Mouse (Mus musculus) gastrocnemius, postnatal 25 days (tissue): ENCODE data around the gene Ldlrap1. TPM values are rescaled to one million over a fixed set of nuclear protein-coding genes. Genes with fewer than 3 reads are reported as not detected.
"Not testable (repeated sequence)": the region's sequence is repeated elsewhere in the genome, so short reads cannot be mapped to it uniquely, and the experiment has no call there.

Experiments used
- DNase-seq: peaks from one replicate; pipeline ENCODE4 v3.0.0; 2022
- long read RNA-seq, 2 experiments: library from polyadenylated mRNA; stranded (forward); transcript quantifications; one replicate each; pipeline ENCODE4 v2.0.0; 2021
- total RNA-seq, 2 experiments: library from RNA; stranded (reverse); gene quantifications; 1 replicate in 1 of 2; 2 replicates in 1 of 2; pipeline ENCODE4 v1.2.3; 2021

Gene Ldlrap1
- total RNA-seq, result 1 to 10 TPM; 3.2 to 5.0 TPM
- long read RNA-seq, experiment 1, full-length matches to known transcripts, result 2 of 2 reads
- long read RNA-seq, experiment 1, partial matches to known transcripts, result 0 of 2 reads
- long read RNA-seq, experiment 1, other reads (novel, unspliced or antisense), result 0 of 2 reads
- long read RNA-seq, experiment 2, full-length matches to known transcripts, result 9 of 10 reads
- long read RNA-seq, experiment 2, partial matches to known transcripts, result 0 of 10 reads
- long read RNA-seq, experiment 2, other reads (novel, unspliced or antisense), result 1 of 10 reads

- DNase-seq, result peak; percentile 84
Measured at GRCm38 (mm10) chr4:134767426-134768225, at the start of gene Ldlrap1. Gene Ldlrap1, minus strand, starts transcription at chr4:134768024.

DNA sequence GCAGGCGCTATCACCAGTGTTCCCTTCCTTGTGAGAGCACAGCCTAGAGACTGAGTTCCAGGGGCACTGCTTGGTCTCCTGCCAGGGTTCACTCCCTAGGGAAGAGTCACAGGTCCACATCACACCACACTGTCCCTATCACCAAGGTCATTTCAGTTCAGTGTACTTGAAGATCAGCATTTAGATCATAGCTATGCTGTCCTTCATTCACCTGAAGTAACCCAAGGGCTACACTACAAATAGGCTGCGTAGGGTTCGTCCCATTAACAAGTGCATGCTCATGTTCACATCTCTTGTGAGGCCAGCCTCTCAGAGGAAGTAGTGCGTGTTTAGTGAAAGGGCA lies 46.4 kb upstream of the Ldlrap1 start:
- peak; percentile 24 for DNase-seq

DNA sequence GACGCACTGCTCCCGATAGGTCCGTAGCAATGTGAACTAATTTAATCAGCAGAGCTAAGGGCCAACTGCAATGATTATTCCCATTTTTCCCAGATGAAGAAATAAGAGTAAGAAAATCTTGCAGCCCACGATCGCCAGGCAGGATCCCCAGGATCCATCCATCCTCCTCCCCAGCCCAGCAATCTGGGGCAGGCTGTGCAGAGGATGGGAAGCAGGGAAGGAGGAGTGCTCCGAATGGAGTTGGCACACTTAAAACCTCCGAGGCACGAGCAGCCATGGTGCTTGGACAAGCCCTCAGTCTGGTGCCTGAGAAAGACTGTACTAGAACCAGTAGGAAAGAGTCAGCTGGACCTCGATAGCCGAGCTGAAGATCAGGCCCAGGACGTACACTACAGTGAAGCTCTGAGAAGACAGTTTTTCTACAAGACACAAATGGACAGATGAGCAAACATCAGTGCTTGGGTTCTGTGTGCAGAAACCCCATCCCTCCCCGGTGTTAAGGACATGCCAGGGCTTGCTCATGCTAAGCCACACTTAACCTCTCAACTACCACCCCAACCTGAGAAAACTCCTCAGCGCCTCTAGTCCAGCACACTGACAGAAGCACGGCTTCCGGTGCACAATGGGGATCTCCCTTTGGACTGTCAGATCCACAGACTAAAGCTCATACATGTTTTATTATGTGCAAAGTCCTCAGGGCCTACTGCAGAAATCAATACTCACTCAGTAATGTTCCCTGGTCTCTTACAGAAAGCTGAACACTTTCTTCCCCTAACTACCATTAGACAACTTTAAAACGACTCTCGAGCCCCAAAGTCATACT lies 45.8 kb upstream of the Ldlrap1 start:
- no peak for DNase-seq

DNA sequence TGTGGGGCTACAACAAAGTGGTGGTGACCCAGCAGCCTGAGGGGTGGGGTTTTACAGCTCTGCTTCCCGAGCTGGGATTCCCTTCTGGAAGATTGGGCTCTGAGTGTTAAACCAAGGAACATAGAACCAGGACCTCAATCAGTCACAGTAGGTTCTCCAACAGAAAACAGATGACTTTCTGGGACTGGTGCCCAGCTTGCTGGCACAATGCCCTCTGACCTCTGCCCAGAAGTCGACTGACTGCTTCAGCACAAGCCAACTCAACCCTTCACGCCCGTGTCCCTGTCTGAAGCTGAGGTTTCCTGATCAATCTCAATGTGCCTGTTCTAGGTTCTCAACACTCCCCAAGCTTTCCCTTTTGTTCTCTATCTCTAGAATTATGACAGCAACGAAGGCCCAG lies 36.9 kb upstream of the Ldlrap1 start:
- peak; percentile 81 for DNase-seq

DNA sequence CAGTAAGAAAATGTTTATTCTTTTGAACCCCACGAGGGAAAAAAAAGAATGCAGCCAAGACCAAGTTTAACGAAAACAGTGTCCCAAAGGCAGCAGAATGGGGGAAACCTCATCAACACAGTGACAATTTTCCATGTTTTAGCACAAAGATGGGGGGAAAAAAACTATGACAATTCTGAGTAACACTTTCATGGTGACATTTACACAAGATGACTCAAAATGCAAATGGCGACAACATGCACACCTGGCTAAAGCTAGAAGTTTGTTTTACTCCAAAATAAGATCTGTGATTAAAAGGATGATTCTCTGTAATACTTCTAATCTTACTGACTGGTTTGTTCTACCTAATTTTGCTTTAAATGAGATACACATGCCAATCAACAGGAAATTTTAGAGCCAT lies 34.9 kb upstream of the Ldlrap1 start:
- no peak for DNase-seq

DNA sequence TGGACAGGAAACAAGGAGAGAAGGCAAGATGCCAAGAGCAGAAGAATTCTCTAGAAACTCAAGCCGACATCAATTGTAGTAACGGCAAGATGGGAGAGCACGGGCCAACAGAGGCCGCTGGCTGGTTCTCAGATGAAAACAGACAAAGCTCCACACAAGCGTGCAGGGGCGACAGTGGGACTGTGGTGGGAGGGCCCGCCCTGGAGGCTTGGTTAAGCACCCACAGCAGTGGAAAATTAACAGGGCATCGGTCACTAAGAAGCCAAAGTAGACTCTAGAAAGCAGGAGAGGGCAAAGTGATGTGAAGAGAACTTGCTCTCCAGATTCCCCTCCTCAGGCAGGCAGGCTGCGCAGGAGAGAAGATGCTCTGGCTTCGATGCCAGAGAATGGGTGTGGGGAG lies 34.3 kb upstream of the Ldlrap1 start:
- DNase-seq, result no peak

DNA sequence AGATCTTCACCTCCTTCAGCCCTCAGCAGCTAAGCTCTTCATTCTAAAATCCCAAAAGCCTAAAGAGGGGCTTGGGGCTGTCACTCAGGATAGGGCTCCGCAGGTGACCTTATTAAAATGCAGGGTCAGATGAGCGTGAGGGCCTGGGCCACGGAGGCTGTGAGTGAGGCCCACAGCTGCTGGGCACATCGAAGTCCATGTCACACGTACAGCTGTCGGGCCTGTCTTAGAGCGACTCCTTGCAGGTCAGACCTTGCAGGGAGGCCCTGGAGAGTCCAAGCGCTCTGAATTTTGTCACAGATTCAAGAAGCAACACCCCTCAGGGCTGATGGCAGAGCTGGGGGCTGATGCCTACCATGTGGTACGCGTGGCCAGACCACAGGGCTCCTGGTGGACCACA lies 32.9 kb upstream of the Ldlrap1 start:
- no peak for DNase-seq

DNA sequence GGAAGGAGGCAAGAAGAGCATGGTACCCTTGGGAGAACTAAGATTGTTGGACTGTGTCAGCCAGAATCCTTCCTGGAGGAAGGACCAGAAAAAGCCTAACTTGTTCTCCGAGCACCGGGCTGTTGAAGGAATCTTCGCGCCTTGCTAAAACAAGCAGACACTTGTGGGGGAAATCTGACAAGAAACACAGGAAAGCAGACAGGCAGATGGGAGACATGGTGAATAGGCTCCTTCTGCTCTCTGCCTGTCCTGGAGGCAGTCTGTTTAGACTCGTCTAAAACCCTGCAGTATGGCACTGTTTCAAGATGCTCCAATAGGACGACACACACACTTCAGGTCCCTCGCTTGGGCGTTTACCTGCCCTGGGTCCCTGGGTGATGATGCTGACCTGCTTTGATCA lies 32.3 kb upstream of the Ldlrap1 start:
- no peak for DNase-seq

GRCm38 (mm10) chr4:134799272-134799671 lies 31.4 kb upstream of the Ldlrap1 start:
- DNase-seq, result peak; percentile 52

DNA sequence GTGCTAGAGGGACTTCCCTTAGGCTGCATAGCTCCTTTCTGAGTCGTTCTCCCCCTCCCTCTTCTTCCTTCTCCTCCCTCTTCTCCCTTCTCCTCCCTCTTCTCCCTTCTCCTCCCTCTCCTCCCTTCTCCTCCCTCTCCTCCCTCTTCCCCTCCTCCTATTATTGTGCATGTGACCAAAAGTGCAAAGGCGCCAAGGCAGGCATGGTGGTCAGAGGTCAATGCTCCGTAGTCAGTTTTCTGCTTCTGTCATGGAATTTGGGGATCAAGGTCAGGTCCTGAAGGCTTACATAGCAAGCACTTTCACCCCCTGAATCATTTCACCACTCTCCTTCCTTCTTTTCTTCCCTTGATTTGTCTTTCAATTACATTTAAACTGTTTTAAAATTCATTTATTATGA lies 31.0 kb upstream of the Ldlrap1 start:
- no peak for DNase-seq

GRCm38 (mm10) chr4:134797621-134798020 lies 29.8 kb upstream of the Ldlrap1 start:
- DNase-seq, result no peak

DNA sequence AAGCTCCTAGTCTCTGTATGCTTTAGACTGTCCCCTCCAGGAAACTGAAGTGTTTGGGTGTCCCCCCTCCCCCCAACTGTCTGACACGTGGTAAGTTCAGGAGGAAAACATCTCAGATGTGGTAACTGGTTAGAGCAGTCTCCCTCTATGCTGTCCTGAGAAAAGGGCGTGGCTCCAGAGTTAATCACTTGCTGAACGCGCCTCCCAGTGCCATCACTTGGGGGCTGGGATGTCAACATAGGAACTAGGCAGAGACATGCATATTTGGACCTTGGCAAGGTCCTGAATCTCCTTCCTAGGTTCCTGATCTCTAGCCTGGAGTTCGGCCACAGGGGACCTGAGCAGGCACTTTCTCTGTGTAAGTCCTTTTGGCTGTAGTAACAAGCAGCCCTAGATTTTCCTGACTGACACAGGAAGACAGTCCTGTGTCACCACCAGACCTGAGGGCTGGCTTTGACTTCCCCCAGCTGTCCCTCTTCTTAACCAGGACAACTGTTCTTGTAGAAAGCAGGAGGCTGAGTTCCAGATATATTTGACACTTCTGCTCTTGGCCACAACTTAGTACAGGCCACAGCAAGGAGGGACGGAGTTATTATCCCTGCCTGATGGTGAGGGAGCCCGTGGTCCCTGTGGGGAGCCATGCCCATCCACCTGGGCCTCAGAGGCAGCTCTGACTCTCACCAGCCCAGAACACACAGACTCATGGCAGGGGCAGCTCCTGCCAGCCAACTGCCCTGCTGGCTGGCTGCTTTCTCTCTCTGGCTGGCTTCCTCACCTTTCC lies 28.9 kb upstream of the Ldlrap1 start:
- peak; percentile 43 for DNase-seq

DNA sequence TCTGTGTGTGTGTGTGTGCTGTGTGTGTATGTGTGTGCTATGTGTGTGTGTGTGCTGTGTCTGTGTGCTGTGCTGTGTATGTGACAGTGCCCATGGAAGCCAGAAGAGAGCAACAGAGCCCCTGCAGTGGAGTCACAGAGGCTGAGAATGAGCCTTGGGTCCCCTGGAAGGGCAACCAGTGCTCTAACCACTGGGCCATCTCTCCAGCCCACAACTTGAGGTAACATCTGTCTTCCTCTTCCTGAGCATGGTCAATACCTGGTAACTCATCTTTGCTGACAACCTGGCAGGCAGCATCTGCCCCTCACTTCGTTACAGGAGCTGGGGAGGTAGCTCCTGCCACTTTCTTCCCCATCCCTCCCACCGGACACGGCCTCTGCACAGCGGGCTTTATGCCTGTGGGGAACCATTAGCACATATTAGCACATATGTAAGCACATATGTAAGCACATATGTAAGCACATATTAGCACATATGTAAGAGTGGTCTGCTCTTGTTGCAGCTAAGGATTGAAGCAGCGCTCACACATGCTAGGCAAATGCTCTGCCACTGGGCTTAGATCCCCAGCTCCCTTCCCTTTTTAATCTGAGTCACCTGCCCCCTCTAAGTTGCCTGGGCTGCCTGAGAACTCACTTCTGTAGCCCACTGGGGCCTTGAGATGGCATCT lies 28.1 kb upstream of the Ldlrap1 start:
- DNase-seq, result no peak

- not testable (repeated sequence) for DNase-seq
Measured at GRCm38 (mm10) chr4:134794959-134795358, 27.1 kb upstream of the Ldlrap1 start.

DNA sequence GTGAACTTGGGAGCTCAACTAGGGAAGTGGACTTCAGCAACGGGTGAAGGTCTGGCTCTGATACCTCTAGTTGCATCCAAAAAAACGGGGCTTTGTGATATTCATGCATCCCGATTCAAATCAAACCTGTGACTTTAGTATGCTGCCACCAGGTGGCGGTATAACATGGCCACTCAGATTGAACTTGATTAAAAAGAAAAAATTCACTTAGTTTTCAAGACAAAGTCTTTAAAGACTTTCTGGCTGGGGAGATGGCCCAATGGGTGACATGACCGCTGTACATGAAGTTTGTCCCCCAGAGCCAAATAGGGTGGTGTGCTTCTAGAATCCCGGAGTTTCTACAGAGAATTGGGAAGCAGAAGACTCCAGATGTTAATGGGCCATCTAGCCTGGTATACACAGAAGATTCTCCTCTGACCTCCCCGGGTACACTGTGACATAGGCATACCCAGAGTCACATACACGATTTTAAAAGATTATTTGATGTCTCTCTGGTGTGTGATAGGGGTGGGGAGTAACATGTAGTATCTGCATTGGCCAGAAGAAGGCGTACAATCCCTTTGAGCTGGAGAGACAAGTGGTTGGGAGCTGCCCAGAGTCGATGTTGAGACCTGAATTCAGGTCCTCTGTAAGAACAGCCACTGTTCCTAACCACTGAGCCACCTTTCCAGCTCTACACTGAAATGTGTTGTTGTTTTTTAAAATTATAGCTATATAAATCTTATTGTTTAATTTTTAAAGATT lies 25.6 kb upstream of the Ldlrap1 start:
- no peak for DNase-seq

- no peak for DNase-seq
Measured at GRCm38 (mm10) chr4:134791731-134792130, 23.9 kb upstream of the Ldlrap1 start.

GRCm38 (mm10) chr4:134786946-134787345 lies 19.1 kb upstream of the Ldlrap1 start:
- no peak for DNase-seq

DNA sequence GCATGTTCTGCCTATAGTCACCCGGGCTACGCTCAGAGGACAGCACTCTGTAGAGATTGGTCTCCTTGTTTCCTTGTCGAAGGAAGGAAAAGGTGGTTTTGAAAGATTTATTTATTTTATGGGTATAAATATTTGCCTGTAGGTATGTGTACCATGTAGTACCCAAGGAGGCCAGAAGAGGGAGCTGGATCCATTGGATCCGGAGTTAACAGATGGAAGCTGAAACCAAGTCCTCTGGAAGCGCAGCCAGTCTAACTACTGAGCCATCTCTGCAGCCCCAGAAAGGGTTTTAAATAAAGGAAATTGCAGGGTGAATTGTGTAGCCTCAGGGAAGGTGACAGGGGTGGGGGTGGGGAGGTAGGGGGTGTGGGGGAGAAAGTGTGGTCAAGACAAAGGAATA lies 16.9 kb upstream of the Ldlrap1 start:
- DNase-seq, result no peak

GRCm38 (mm10) chr4:134779136-134779934 lies 11.5 kb upstream of the Ldlrap1 start:
- no peak for DNase-seq

- DNase-seq, result no peak
Measured at GRCm38 (mm10) chr4:134776246-134776645, 8.4 kb upstream of the Ldlrap1 start.
